Mouse (Mus musculus) kidney, postnatal 36 days (tissue): ENCODE measurements around the gene Lrp8.

Source experiments
- DNase-seq, 2 experiments: peaks; one replicate each; pipeline ENCODE4 v3.0.0; 2021 to 2022; ENCODE audit warnings: mixed read lengths in 2 of 2

Lrp8 gene

DNA sequence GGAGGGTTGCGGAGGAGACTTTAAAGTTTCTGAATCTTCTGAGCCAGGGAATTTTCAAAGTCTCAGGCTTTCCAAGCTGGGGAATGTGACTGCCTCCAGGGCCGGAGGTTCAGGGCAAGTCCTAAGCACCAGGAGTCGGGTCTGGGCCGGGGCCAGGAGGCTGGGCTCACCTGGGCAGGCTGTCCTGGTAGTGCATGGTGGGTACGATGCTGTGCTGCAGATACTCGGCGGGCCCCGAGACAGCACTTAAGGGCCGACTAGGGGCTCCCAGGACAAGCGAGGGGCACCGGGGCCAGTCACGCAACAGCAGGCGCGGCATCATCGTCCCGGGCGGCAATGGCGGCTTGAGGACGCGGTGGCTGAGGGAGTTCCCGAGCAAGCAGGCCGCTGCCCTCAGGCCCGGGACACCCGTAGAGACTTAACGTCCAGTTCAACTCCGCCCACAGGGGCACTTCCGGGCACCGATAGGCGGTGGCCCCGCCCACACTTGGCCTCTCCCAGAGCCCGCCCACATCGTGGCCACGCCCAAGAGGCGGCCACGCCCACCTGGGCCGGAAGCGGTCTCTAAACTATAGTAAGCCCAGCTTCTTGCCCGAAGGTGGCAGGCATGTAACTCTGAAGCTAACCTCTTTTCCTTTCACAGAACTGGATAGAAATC lies 121.2 kb downstream of the Lrp8 start, which contains the start of gene Cpt2:
TSS of gene Cpt2 (minus strand) at position 466 of the 658 bp plus-strand sequence.
- DNase-seq = peak; percentile 98

GRCm38 (mm10) chr4:107923803-107924194 lies 121.7 kb downstream of the Lrp8 start:
- no peak for DNase-seq
